Mouse (Mus musculus) midbrain, postnatal 0 days (tissue): ENCODE measurements at regions not wholly inside any gene's neighbourhood (a gene's known extent, or its start where the extent isn't known, plus 50 kb on each side); places are given as distances from the start of the nearest gene placed in this dataset.

Experiments used
- ATAC-seq: fragments of 200-750 bp; cut with Nextera tagmentation; 2 replicates; pipeline ENCODE4 v1.8.0; 2017; ENCODE audit warnings: moderate number of reproducible peaks, mild to moderate bottlenecking, moderate TSS enrichment, moderate library complexity; ENCODE audit not compliant: low FRiP score
- DNase-seq: peaks from one replicate; pipeline ENCODE4 v3.0.0-alpha.2; 2015; ENCODE audit warnings: low spot score
- H3K27ac ChIP-seq: fragments of 300-500 bp; sonication (generic); 2 replicates; pipeline ENCODE4 v1.5.1; 2014; ENCODE audit warnings: low read depth, mild to moderate bottlenecking, low read length, mixed read lengths
- H3K27me3 ChIP-seq: fragments of 300-500 bp; sonication (generic); 2 replicates; pipeline ENCODE4 v1.6.1; 2014; ENCODE audit warnings: low read length, control low read depth, mixed read lengths; ENCODE audit not compliant: insufficient read depth
- H3K36me3 ChIP-seq: fragments of 300-500 bp; sonication (generic); 2 replicates; pipeline ENCODE4 v1.6.1; 2014; ENCODE audit warnings: low read length, control low read depth, mixed read lengths; ENCODE audit not compliant: insufficient read depth
- H3K4me1 ChIP-seq: fragments of 300-500 bp; sonication (generic); 2 replicates; pipeline ENCODE4 v1.6.1; 2014; ENCODE audit warnings: mild to moderate bottlenecking, control low read depth, antibody characterized with exemption, low read length, mixed read lengths; ENCODE audit not compliant: insufficient read depth
- H3K4me2 ChIP-seq: fragments of 300-500 bp; sonication (generic); 2 replicates; pipeline ENCODE4 v1.6.1; 2014; ENCODE audit warnings: low read depth, mild to moderate bottlenecking, low read length, mixed read lengths; ENCODE audit not compliant: poor library complexity, severe bottlenecking
- H3K4me3 ChIP-seq: fragments of 300-500 bp; sonication (generic); 2 replicates; pipeline ENCODE4 v1.5.1; 2014; ENCODE audit warnings: low read depth, mild to moderate bottlenecking, low read length, moderate library complexity
- H3K9ac ChIP-seq: fragments of 300-500 bp; sonication (generic); replicated peaks from 2 replicates; pipeline ENCODE4 v1.6.1; 2014; ENCODE audit warnings: mild to moderate bottlenecking, low read length, moderate library complexity, mixed read lengths; ENCODE audit not compliant: poor library complexity, severe bottlenecking
- H3K9me3 ChIP-seq: fragments of 300-500 bp; sonication (generic); 2 replicates; pipeline ENCODE4 v1.6.1; 2016; ENCODE audit warnings: low read length, control low read depth
- CTCF ChIP-seq: IDR thresholded peaks from 2 replicates; pipeline ENCODE4 v1.5.1; 2016; ENCODE audit warnings: antibody characterized with exemption, mild to moderate bottlenecking
- WGBS: fragments of 180-500 bp; shearing (Covaris S2); extraction: QIAGEN DNeasy Blood & Tissue Kit; methylation state at CpG from one replicate; pipeline ENCODE4 v1.1.7; 2014; 5-methylcytosine and 5-hydroxymethylcytosine counted together

GRCm38 (mm10) chr4:56686141-56686540 is 53.7 kb upstream of the Gm26657 start:
- no peak for TF ChIP-seq CTCF
- WGBS: 36% methylated on average over 8 of the region's 8 CpGs
- Histone ChIP-seq H3K9ac (no peak overlapping the region), H3K9me3 (no peaks in the 10 kb centered on the region), H3K27ac (no peak overlapping the region), H3K27me3 (0 out of 2 replicates have a peak, but pooled peaks cover 3% of the 10 kb centered on the region), H3K4me1 (no peaks in the 10 kb centered on the region), H3K4me2 (no peak overlapping the region), H3K36me3 (no peaks in the 10 kb centered on the region), H3K4me3 (no peak overlapping the region)
- ATAC-seq (no peak), DNase-seq (peak; percentile 44)

DNA sequence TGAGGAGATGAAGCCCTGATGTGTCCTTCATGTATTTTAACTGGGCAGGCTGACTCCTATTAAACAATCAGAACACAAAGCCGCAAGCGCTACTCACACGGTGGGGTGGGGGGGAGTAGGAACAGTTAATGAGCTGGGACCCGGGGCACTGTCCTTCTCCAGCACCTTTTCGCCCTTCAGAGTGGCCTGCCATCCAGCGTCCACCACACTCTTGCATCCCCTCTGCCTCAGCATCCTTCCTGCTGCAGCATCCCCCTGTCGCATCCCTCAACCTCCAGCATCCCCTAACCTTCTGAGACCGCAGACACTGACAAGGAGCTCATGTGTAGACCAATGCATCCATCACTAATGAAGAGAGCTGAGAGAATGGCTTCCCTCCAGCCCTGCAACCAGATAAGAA is 54.2 kb upstream of the Gm26657 start:
- 47% methylated on average over 8 of the region's 8 CpGs for WGBS
- H3K4me3 ChIP-seq: no peak overlapping the region
- TF ChIP-seq CTCF: no peak
- no peaks in the 10 kb centered on the region for H3K4me1 ChIP-seq
- no peak overlapping the region for H3K9ac ChIP-seq
- no peak overlapping the region for H3K27ac ChIP-seq
- H3K9me3 ChIP-seq: no peaks in the 10 kb centered on the region
- H3K36me3 ChIP-seq: no peaks in the 10 kb centered on the region
- peak overlapping the region; percentile 36 for H3K4me2 ChIP-seq
- H3K27me3 ChIP-seq: 0 out of 2 replicates have a peak, but pooled peaks cover 3% of the 10 kb centered on the region
- no peak for DNase-seq
- ATAC-seq: peak; percentile 25; the same call in 1 of the 2 replicates

DNA sequence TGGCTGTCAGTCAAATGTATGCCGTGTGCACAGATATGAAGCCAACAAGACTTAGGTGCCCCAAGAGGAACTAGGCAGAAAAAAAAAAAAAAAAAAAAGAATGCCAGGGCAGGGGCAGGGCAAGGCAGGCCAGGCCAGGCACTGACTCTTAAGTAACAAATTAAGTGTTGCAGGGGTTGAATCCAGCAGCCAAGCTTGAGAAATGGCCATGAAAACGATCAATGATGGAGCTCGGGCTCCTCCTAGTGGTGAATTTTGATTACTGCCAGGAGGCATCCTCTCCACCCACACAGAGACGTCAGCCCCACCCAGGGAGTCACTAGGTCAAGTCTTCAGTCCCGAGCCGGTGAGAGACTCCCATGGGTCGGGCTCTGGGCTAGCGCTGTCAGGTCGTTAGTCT is 54.7 kb upstream of the Gm26657 start:
- peak overlapping the region; percentile 36 for H3K4me2 ChIP-seq
- H3K27me3 ChIP-seq: 0 out of 2 replicates have a peak, but pooled peaks cover 3% of the 10 kb centered on the region
- H3K27ac ChIP-seq: no peak overlapping the region
- H3K36me3 ChIP-seq: no peaks in the 10 kb centered on the region
- ATAC-seq (peak; percentile 73), DNase-seq (peak; percentile 87)
- no peaks in the 10 kb centered on the region for H3K9me3 ChIP-seq
- H3K4me3 ChIP-seq: no peak overlapping the region
- no peak overlapping the region for H3K9ac ChIP-seq
- H3K4me1 ChIP-seq: no peaks in the 10 kb centered on the region
- peak; percentile 90 for TF ChIP-seq CTCF
- WGBS: 6% methylated on average over 9 of the region's 9 CpGs

GRCm38 (mm10) chr4:56684031-56684430 is 55.8 kb upstream of the Gm26657 start:
- H3K36me3 ChIP-seq: no peaks in the 10 kb centered on the region
- H3K9ac ChIP-seq: no peak overlapping the region
- no peak overlapping the region for H3K4me3 ChIP-seq
- H3K4me1 ChIP-seq: no peaks in the 10 kb centered on the region
- H3K27me3 ChIP-seq: 0 out of 2 replicates have a peak, but pooled peaks cover 3% of the 10 kb centered on the region
- 93% methylated on average over 7 of the region's 7 CpGs for whole genome bisulfite sequencing
- no peaks in the 10 kb centered on the region for H3K9me3 ChIP-seq
- no peak overlapping the region for H3K27ac ChIP-seq
- no peak for TF ChIP-seq CTCF
- ATAC-seq (no peak), DNase-seq (no peak)
- H3K4me2 ChIP-seq: no peak overlapping the region

GRCm38 (mm10) chr4:56681121-56681520 is 58.7 kb upstream of the Gm26657 start:
- Histone ChIP-seq H3K4me3 (no peak overlapping the region), H3K4me1 (no peaks in the 10 kb centered on the region), H3K9ac (no peak overlapping the region), H3K36me3 (no peaks in the 10 kb centered on the region), H3K9me3 (no peaks in the 10 kb centered on the region), H3K27me3 (0 out of 2 replicates have a peak, but pooled peaks cover 3% of the 10 kb centered on the region), H3K27ac (no peak overlapping the region), H3K4me2 (no peak overlapping the region)
- no peak for DNase-seq
- WGBS: 69% methylated on average over 8 of the region's 8 CpGs
- no peak for ATAC-seq
- TF ChIP-seq CTCF: no peak

GRCm38 (mm10) chr4:56673868-56674267 is 66.0 kb upstream of the Gm26657 start:
- Histone ChIP-seq H3K9ac (no peak overlapping the region), H3K4me2 (no peak overlapping the region), H3K4me1 (no peaks in the 10 kb centered on the region), H3K9me3 (0 out of 2 replicates have a peak, but pooled peaks cover 5% of the 10 kb centered on the region), H3K27me3 (no peaks in the 10 kb centered on the region), H3K27ac (no peak overlapping the region), H3K36me3 (no peaks in the 10 kb centered on the region), H3K4me3 (no peak overlapping the region)
- ATAC-seq: no peak
- no peak for TF ChIP-seq CTCF
- DNase-seq: no peak
- 86% methylated on average over 4 of the region's 4 CpGs for WGBS
